Mouse (Mus musculus) retina, adult 2 months (tissue): ENCODE measurements at regions not wholly inside any gene's neighbourhood (a gene's known extent, or its start where the extent isn't known, plus 50 kb on each side); places are given as distances from the start of the nearest gene placed in this dataset.

Experiments
- DNase-seq: peaks from one replicate; pipeline ENCODE4 v3.0.0-alpha.2; 2012; ENCODE audit warnings: low read depth, low spot score

DNA sequence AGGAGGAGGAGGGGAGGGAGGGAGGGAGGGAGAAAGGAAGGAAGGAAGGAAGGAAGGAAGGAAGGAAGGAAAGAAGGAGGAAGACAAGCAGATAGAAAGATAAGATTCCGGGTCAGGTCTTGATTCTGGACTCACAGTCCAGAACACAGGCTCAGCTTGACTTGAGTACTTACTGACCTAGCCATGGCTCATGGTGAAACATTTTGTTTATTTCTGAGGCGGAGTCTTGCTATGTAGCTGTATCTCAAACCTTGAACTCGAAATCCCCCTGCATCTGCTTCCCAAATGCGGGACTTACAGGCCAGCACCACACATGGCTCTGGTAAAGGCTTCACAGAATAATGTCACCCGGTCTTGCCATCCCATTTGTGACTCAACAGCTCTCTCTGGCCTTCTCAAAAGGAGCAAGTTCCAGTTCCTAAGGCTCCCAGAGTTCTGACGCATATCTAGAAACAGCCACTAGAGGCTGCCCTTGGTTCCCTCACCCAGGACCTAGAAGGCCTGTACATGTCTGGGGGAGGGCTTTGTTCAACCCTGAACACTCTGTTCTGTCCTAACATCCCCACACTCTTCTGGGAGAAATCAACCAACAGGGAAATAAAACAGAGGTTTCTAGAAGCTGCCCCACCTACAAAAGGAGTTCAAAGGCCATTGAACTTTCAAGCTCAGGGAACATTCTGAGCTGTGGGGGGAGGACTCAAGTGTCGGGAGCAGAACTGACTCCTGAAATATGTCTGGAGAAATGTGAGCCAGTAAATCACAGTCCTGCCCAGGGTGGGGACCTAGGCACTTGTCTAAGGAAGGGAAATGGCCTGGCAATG lies 56.2 kb upstream of the Akap13 start:
- DNase-seq: peak; percentile 11

- no peak for DNase-seq
Observed at GRCm38 (mm10) chr7:75400471-75400870, 54.9 kb upstream of the Akap13 start.

- no peak for DNase-seq
Observed at GRCm38 (mm10) chr7:75404955-75405354, 50.4 kb upstream of the Akap13 start.
